Comparison of ENCODE assay signal across 19 mouse cellular contexts in genomic region chr6:28663004-28663403, GRCm38 (mm10).
"Had no signal": no experiment of that assay in that cellular context is flagged by ENCODE, and none has a peak within 500 bp of the region (broad histone marks: within the 10 kb centered on the region; RNA-seq: fewer than 3 reads in every experiment).

No protein-coding gene starts in this region.

- H3K4me3 ChIP-seq: liver, embryonic 15.5 days; lung, embryonic 15.5 days; megakaryocyte, embryonic 14.5 days; midbrain, embryonic 12.5 days; neural tube, embryonic 12.5 days had no signal

- H3K27me3 ChIP-seq: liver, embryonic 15.5 days; lung, embryonic 15.5 days; megakaryocyte, embryonic 14.5 days; midbrain, embryonic 12.5 days; neural tube, embryonic 12.5 days had no signal

- H3K27ac ChIP-seq: liver, embryonic 15.5 days; lung, embryonic 15.5 days; macrophage; midbrain, embryonic 12.5 days; neural tube, embryonic 12.5 days had no signal

- H3K4me2 ChIP-seq: liver, embryonic 15.5 days; lung, embryonic 15.5 days; midbrain, embryonic 12.5 days; neural tube, embryonic 12.5 days had no signal

- H3K9me3 ChIP-seq: liver, embryonic 15.5 days; lung, embryonic 15.5 days; megakaryocyte, embryonic 14.5 days; midbrain, embryonic 12.5 days; neural tube, embryonic 12.5 days had no signal

- ATAC-seq: liver, postnatal 0 days; lung, postnatal 0 days had no signal

- DNase-seq: liver, postnatal 0 days; lung, adult 2 months; lung, postnatal 14 days; lung, postnatal 36 days; midbrain, embryonic 14.5 days; right cerebral cortex, adult 18-20 months; right cerebral cortex, postnatal 25 days; right cerebral cortex, postnatal 4 days; spleen, adult 18-20 months; thymus, adult 18-20 months; thymus, postnatal 14 days; thymus, postnatal 36 days had no signal

- H3K9ac ChIP-seq: liver, embryonic 15.5 days; liver, postnatal 0 days; lung, embryonic 15.5 days; midbrain, embryonic 12.5 days; neural tube, embryonic 12.5 days had no signal

- H3K36me3 ChIP-seq: liver, embryonic 15.5 days; lung, embryonic 15.5 days; midbrain, embryonic 12.5 days; neural tube, embryonic 12.5 days had no signal

- H3K4me1 ChIP-seq: liver, embryonic 15.5 days; lung, embryonic 15.5 days; midbrain, embryonic 12.5 days; neural tube, embryonic 12.5 days had no signal
